Mouse (Mus musculus): ENCODE results near the gene Wdfy2. TPM values are rescaled to one million over a fixed set of nuclear protein-coding genes. Genes with fewer than 3 reads are reported as not detected.

Gene Wdfy2
- polyA plus RNA-seq, 1 experiment from 2014 or later, result 7.7 TPM

DNA sequence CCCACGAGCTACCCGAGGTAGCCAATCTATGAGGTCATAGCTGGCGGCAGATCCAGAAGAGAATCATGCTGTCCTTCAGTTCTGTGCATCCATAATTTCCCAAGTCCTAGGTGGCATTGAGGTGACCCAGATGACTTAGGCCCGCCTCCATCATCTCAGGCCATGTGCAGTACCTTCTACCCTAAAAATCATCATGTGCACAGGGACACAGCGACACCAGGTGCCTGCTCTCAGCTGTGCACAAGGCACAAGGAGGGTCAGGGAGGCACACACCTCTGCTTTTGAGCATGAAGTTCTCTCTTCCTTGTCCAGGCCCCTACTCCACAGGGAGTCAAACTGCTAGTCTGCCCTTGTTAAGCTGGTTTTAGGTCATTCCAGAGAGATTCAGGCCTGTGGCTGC is 127.9 kb downstream of the Wdfy2 start:
- Histone ChIP-seq H3K9me3 (no peaks in the 10 kb centered on the region), H3K4me3 (no peak overlapping the region), H3K36me3 (peaks cover 6% of the 10 kb centered on the region), H3K4me2 (no peak overlapping the region), H3K9ac (no peak overlapping the region), H3K27ac (no peak overlapping the region), H3K4me1 (replicated peaks) (peaks cover 11% of the 10 kb centered on the region), H3K27me3 (no peaks in the 10 kb centered on the region)
- 83% methylated on average over 5 of the region's 5 CpGs for WGBS
- no peak for ATAC-seq (ENCODE audit: low FRiP score)

DNA sequence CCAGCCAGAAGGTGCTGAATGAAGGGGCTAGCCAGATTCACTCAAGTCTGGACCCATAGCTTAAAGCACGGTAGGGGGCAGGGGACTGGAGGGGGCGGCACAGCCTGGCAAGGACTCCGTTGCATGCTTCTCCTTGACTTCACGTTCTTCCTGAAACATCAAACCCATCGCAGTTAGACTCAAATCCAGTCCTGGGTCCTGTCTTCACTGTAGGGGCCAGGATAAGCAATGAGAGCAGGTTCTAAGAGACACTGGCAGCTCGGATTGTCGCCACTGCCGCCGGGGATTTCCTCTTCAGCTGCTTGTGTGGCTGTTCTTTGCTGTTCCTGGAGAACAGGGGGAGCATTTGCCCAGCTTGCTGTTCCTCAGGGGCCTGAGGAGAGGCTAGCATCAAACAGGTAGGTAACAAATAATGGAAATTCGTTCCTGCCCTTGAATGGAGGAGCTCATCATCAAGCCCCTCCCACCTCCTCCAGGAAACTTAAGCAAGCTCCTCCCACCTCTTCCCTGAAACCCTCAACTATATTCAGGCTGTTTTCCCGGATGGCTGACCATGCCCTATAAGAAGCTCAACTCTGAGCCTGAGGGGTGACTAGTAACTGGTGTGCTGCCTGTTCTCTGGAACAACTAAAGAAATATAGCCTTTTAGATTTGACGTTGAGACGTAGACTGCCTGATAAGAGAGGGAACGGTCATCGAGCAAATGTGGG is 128.5 kb downstream of the Wdfy2 start:
- no peak for ATAC-seq (ENCODE audit: low FRiP score)
- peak overlapping the region; percentile 46; the same call in 1 of the 2 replicates for H3K9ac ChIP-seq
- no peaks in the 10 kb centered on the region for H3K9me3 ChIP-seq
- peak overlapping the region; percentile 36 for H3K4me2 ChIP-seq
- no peaks in the 10 kb centered on the region for H3K27me3 ChIP-seq
- H3K36me3 ChIP-seq, result peaks cover 6% of the 10 kb centered on the region
- 31% methylated on average over 15 of the region's 15 CpGs for WGBS
- H3K4me3 ChIP-seq, result 0 out of 2 replicates have a peak overlapping the region, but pooled peaks have one; percentile 12
- peaks cover 11% of the 10 kb centered on the region for H3K4me1 ChIP-seq (replicated peaks)
- H3K27ac ChIP-seq, result no peak overlapping the region

GRCm38 (mm10) chr14:62975046-62975445 is 137.6 kb downstream of the Wdfy2 start:
- Histone ChIP-seq H3K27ac (no peak overlapping the region), H3K9me3 (no peaks in the 10 kb centered on the region), H3K4me2 (no peak overlapping the region), H3K36me3 (no peaks in the 10 kb centered on the region), H3K9ac (no peak overlapping the region), H3K27me3 (no peaks in the 10 kb centered on the region), H3K4me1 (replicated peaks) (no peaks in the 10 kb centered on the region), H3K4me3 (no peak overlapping the region)
- no peak for ATAC-seq (ENCODE audit: low FRiP score)
- 13% methylated on average over 5 of the region's 5 CpGs for WGBS

- no peak overlapping the region for H3K4me3 ChIP-seq
- no peak overlapping the region for H3K9ac ChIP-seq
- no peak overlapping the region for H3K27ac ChIP-seq
- WGBS, result 72% methylated on average over 1 of the region's 1 CpGs
- no peak overlapping the region for H3K4me2 ChIP-seq
- H3K36me3 ChIP-seq, result no peaks in the 10 kb centered on the region
- no peak for ATAC-seq (ENCODE audit: low FRiP score)
- no peaks in the 10 kb centered on the region for H3K9me3 ChIP-seq
- no peaks in the 10 kb centered on the region for H3K27me3 ChIP-seq
- H3K4me1 ChIP-seq (replicated peaks), result no peaks in the 10 kb centered on the region
These were observed 142.3 kb downstream of the Wdfy2 start for GRCm38 (mm10) chr14:62979815-62980214.

GRCm38 (mm10) chr14:62984410-62984809 is 146.9 kb downstream of the Wdfy2 start, which contains the start of gene Defb48:
Gene Defb48 (minus strand): TSS chr14:62984510.
- H3K36me3 ChIP-seq, result no peaks in the 10 kb centered on the region
- H3K9ac ChIP-seq, result no peak within 1 kb of the TSS
- no peak for ATAC-seq (ENCODE audit: low FRiP score)
- no peaks in the 10 kb centered on the region for H3K9me3 ChIP-seq
- no peaks in the 10 kb centered on the region for H3K27me3 ChIP-seq
- H3K27ac ChIP-seq, result no peak within 1 kb of the TSS
- WGBS, result 69% methylated on average over 1 of the region's 1 CpGs
- H3K4me3 ChIP-seq, result no peak within 1 kb of the TSS
- H3K4me1 ChIP-seq (replicated peaks), result no peaks in the 10 kb centered on the region
- no peak within 1 kb of the TSS for H3K4me2 ChIP-seq

DNA sequence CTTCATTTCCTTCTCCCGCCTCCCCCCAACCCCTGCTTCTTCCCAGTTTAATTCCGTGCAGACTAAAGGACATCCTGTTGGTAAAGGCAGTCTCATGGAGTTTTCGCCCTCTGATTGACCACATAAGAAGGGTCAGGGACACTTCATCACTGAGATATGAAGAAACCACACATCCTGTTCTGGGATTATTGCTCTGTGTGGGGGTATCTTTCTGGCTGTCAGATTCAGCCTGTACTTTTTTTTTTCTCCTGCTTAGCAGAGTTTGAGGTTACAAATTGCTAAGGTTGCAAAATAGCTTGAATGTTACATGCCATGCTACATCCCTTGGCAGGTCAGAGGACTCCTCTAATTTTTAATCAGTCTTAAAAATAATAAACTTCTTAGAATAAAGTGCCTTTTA is 153.8 kb downstream of the Wdfy2 start:
- no peaks in the 10 kb centered on the region for H3K4me1 ChIP-seq (replicated peaks)
- H3K9ac ChIP-seq, result no peak overlapping the region
- ATAC-seq (ENCODE audit: low FRiP score), result no peak
- H3K4me2 ChIP-seq, result no peak overlapping the region
- 83% methylated on average over 3 of the region's 3 CpGs for WGBS
- no peaks in the 10 kb centered on the region for H3K27me3 ChIP-seq
- H3K9me3 ChIP-seq, result no peaks in the 10 kb centered on the region
- H3K27ac ChIP-seq, result no peak overlapping the region
- H3K36me3 ChIP-seq, result no peaks in the 10 kb centered on the region
- H3K4me3 ChIP-seq, result no peak overlapping the region

GRCm38 (mm10) chr14:62991849-62992510 is 154.5 kb downstream of the Wdfy2 start:
- H3K4me1 ChIP-seq (replicated peaks), result no peaks in the 10 kb centered on the region
- H3K9ac ChIP-seq, result no peak overlapping the region
- H3K9me3 ChIP-seq, result no peaks in the 10 kb centered on the region
- ATAC-seq (ENCODE audit: low FRiP score), result no peak
- no peaks in the 10 kb centered on the region for H3K36me3 ChIP-seq
- no peak overlapping the region for H3K27ac ChIP-seq
- no peak overlapping the region for H3K4me2 ChIP-seq
- no peak overlapping the region for H3K4me3 ChIP-seq
- no peaks in the 10 kb centered on the region for H3K27me3 ChIP-seq
- WGBS, result 68% methylated on average over 7 of the region's 7 CpGs

GRCm38 (mm10) chr14:62997777-62998176 is 160.3 kb downstream of the Wdfy2 start, which contains the start of gene Defb47:
Gene Defb47 (plus strand): TSS chr14:62998077.
- Histone ChIP-seq H3K36me3 (no peaks in the 10 kb centered on the region), H3K4me3 (no peak within 1 kb of the TSS), H3K9ac (no peak within 1 kb of the TSS), H3K27me3 (no peaks in the 10 kb centered on the region), H3K27ac (no peak within 1 kb of the TSS), H3K4me2 (no peak within 1 kb of the TSS), H3K9me3 (no peaks in the 10 kb centered on the region), H3K4me1 (replicated peaks) (no peaks in the 10 kb centered on the region)
- ATAC-seq (ENCODE audit: low FRiP score), result no peak
- WGBS, result 86% methylated on average over 8 of the region's 8 CpGs

DNA sequence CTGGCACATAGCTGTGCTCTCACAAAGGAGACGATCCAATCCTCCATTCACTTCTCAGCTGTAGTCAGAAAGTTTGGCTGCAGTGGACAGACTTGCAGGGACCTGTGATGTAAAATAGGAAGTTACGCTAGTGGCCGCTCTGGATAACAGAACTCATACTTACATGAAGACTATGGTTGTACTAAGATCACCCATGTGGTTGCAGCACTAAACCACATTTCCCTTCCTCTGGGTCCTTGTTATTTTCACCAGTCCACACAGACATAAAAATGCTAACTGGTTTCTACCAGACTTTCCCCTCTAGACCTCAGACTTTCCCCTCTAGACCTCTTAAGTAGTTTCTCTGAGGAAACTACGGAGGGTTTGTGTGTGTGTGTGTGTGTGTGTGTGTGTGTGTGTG is 161.5 kb downstream of the Wdfy2 start:
- H3K4me2 ChIP-seq, result no peak overlapping the region
- no peak overlapping the region for H3K9ac ChIP-seq
- ATAC-seq (ENCODE audit: low FRiP score), result no peak
- no peaks in the 10 kb centered on the region for H3K4me1 ChIP-seq (replicated peaks)
- H3K36me3 ChIP-seq, result no peaks in the 10 kb centered on the region
- no peaks in the 10 kb centered on the region for H3K27me3 ChIP-seq
- no peak overlapping the region for H3K4me3 ChIP-seq
- no peaks in the 10 kb centered on the region for H3K9me3 ChIP-seq
- no peak overlapping the region for H3K27ac ChIP-seq
- 97% methylated on average over 4 of the region's 4 CpGs for WGBS

GRCm38 (mm10) chr14:63002588-63002987 is 165.1 kb downstream of the Wdfy2 start:
- Histone ChIP-seq H3K36me3 (no peaks in the 10 kb centered on the region), H3K27me3 (no peaks in the 10 kb centered on the region), H3K4me3 (no peak overlapping the region), H3K27ac (no peak overlapping the region), H3K4me2 (no peak overlapping the region), H3K9ac (no peak overlapping the region), H3K9me3 (no peaks in the 10 kb centered on the region), H3K4me1 (replicated peaks) (no peaks in the 10 kb centered on the region)
- WGBS, result 76% methylated on average over 2 of the region's 2 CpGs
- ATAC-seq (ENCODE audit: low FRiP score), result no peak

Measured in hindbrain, embryonic 13.5 days (tissue).